Mouse (Mus musculus): ENCODE data around the gene Dlg4. TPM values are rescaled to one million over a fixed set of nuclear protein-coding genes. Genes with fewer than 3 reads are reported as not detected.

Gene Dlg4
- total and polyA plus RNA-seq, 2 experiments = 0.37 to 1.3 TPM

GRCm38 (mm10) chr11:70017199-70017767, 541 bp downstream of the Dlg4 start:
- peaks cover 19% of the 10 kb centered on the region for H3K36me3 ChIP-seq (ENCODE audit: control insufficient read depth, insufficient read depth, low read length)
- DNase-seq (ENCODE audit: extremely low read depth, low read depth, low spot score) = no peak
- H3K27me3 ChIP-seq (ENCODE audit: control insufficient read depth, insufficient read depth, low read length) = no peaks in the 10 kb centered on the region
- no peak overlapping the region for H3K27ac ChIP-seq (replicated peaks; ENCODE audit: insufficient read depth, low read depth, low read length)
- 72% methylated on average over 7 of the region's 7 CpGs for WGBS
- no peak overlapping the region for H3K9ac ChIP-seq (ENCODE audit: low read depth, low read length)
- H3K4me3 ChIP-seq (ENCODE audit: insufficient read depth, low read depth, low read length) = no peak overlapping the region
- H3K79me2 ChIP-seq (ENCODE audit: control insufficient read depth, insufficient read depth, low read length) = peaks cover 16% of the 10 kb centered on the region; the same call in 1 of the 2 replicates
- TF ChIP-seq CTCF (IDR thresholded peaks at IDR 0.05; ENCODE audit: low read depth, low read length) (no peak), POLR2A (IDR thresholded peaks at IDR 0.05; ENCODE audit: extremely low read depth, insufficient read depth, low read length) (no peak)
- peaks cover 8% of the 10 kb centered on the region for H3K4me1 ChIP-seq (ENCODE audit: control insufficient read depth, insufficient read depth, low read length)

DNA sequence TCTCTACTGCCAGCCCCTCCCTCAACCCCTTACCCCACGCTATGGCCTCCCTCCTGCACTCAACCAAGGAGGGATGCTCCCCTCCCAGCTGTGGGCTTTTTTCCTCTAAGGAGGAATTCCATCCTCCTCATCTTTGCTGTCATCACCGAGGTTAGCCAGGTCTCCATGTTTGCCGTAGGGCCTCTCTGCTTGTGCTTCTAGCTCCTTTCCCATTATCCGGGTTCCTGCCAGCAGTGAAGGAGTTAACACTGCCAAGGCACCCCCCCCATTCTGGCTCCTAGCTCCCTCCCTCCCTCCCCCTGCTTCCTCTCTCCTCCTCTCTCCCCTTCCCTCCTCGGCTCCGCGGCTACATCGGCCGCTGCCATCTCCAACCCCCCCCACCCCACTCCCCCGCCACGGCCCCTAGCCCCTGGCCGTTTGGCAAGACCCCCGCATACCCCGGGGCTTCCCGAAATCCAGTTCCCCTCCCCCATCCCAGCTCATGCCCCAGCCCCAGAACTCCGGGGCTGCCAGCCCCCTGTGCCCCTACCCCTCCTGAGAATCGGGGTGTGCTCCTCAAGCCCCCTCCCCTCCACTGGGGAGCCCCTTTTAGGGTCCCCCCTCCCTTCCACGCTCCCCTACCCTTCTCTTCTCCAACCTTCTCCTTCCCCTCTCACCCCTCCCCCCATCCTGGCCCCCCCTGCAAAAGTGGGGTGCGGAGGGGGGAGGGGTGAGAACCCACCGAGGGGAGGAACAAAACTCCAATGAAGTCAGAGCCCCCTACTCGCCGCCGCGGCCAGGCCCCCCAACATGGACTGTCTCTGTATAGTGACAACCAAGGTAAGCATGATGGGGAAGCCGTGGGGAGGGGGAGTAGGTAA, 1.6 kb downstream of the Dlg4 start:
- WGBS = 12% methylated on average over 22 of the region's 25 CpGs
- no peaks in the 10 kb centered on the region for H3K27me3 ChIP-seq (ENCODE audit: control insufficient read depth, insufficient read depth, low read length)
- H3K4me1 ChIP-seq (ENCODE audit: control insufficient read depth, insufficient read depth, low read length) = peaks cover 8% of the 10 kb centered on the region
- peak overlapping the region; percentile 53 for H3K9ac ChIP-seq (ENCODE audit: low read depth, low read length)
- peaks cover 9% of the 10 kb centered on the region; the same call in 1 of the 2 replicates for H3K36me3 ChIP-seq (ENCODE audit: control insufficient read depth, insufficient read depth, low read length)
- H3K79me2 ChIP-seq (ENCODE audit: control insufficient read depth, insufficient read depth, low read length) = peaks cover 15% of the 10 kb centered on the region; the same call in 1 of the 2 replicates
- TF ChIP-seq POLR2A (IDR thresholded peaks at IDR 0.05; ENCODE audit: extremely low read depth, insufficient read depth, low read length) (no peak), CTCF (IDR thresholded peaks at IDR 0.05; ENCODE audit: low read depth, low read length) (no peak)
- no peak overlapping the region for H3K27ac ChIP-seq (replicated peaks; ENCODE audit: insufficient read depth, low read depth, low read length)
- peak overlapping the region; percentile 50 for H3K4me3 ChIP-seq (ENCODE audit: insufficient read depth, low read depth, low read length)
- DNase-seq (ENCODE audit: extremely low read depth, low read depth, low spot score) = no peak

GRCm38 (mm10) chr11:70019495-70020021, 2.8 kb downstream of the Dlg4 start:
- Histone ChIP-seq H3K9ac (ENCODE audit: low read depth, low read length) (no peak overlapping the region), H3K4me1 (ENCODE audit: control insufficient read depth, insufficient read depth, low read length) (no peaks in the 10 kb centered on the region)
- TF ChIP-seq POLR2A (IDR thresholded peaks at IDR 0.05; ENCODE audit: extremely low read depth, insufficient read depth, low read length) (no peak), CTCF (IDR thresholded peaks at IDR 0.05; ENCODE audit: low read depth, low read length) (no peak)

DNA sequence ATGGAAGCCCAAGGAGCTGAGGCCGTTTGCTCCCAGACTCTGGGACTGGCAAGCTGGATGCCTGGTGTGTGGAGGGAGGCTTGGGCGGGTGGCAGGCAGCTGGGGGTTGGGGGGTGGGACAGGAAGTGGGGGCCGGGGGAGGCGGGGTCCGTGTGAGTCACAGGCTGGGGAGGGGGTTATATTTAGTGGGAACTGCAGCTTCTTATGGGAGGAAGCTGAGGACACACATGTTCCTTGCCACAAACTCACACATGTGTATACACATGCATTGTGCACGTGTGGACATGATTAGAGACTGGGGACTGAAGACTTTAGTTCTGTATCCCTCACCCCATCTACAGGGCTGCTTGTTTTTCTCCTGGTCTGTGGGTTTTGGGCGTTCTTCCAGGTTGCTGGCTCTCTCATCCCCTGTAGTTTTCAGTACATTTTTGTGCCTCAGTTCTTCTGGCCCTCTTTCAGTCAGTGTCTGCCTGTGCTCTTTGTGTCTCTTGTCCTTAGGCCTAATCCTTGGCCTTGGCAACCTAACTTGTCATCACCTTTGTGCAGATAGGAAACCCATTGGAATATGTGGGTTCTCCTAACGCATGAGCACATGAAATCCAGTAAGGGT, 3.4 kb downstream of the Dlg4 start:
- H3K79me2 ChIP-seq (ENCODE audit: control insufficient read depth, insufficient read depth, low read length) = no peaks in the 10 kb centered on the region
- no peaks in the 10 kb centered on the region for H3K27me3 ChIP-seq (ENCODE audit: control insufficient read depth, insufficient read depth, low read length)
- WGBS = 44% methylated on average over 8 of the region's 8 CpGs
- no peak overlapping the region for H3K9ac ChIP-seq (ENCODE audit: low read depth, low read length)
- H3K4me3 ChIP-seq (ENCODE audit: insufficient read depth, low read depth, low read length) = no peak overlapping the region
- H3K27ac ChIP-seq (replicated peaks; ENCODE audit: insufficient read depth, low read depth, low read length) = no peak overlapping the region
- TF ChIP-seq CTCF (IDR thresholded peaks at IDR 0.05; ENCODE audit: low read depth, low read length) = no peak
- TF ChIP-seq POLR2A (IDR thresholded peaks at IDR 0.05; ENCODE audit: extremely low read depth, insufficient read depth, low read length) = no peak
- H3K4me1 ChIP-seq (ENCODE audit: control insufficient read depth, insufficient read depth, low read length) = no peaks in the 10 kb centered on the region
- H3K36me3 ChIP-seq (ENCODE audit: control insufficient read depth, insufficient read depth, low read length) = no peaks in the 10 kb centered on the region
- no peak for DNase-seq (ENCODE audit: extremely low read depth, low read depth, low spot score)

More at GRCm38 (mm10) chr11:70019495-70020021, 2.8 kb downstream of the Dlg4 start:
- H3K27ac ChIP-seq (replicated peaks; ENCODE audit: insufficient read depth, low read depth, low read length) = no peak overlapping the region
- WGBS = 81% methylated on average over 2 of the region's 2 CpGs
- no peak for DNase-seq (ENCODE audit: extremely low read depth, low read depth, low spot score)
- no peak overlapping the region for H3K4me3 ChIP-seq (ENCODE audit: insufficient read depth, low read depth, low read length)
- peaks cover 4% of the 10 kb centered on the region; the same call in 1 of the 2 replicates for H3K79me2 ChIP-seq (ENCODE audit: control insufficient read depth, insufficient read depth, low read length)
- no peaks in the 10 kb centered on the region for H3K36me3 ChIP-seq (ENCODE audit: control insufficient read depth, insufficient read depth, low read length)
- no peaks in the 10 kb centered on the region for H3K27me3 ChIP-seq (ENCODE audit: control insufficient read depth, insufficient read depth, low read length)

DNA sequence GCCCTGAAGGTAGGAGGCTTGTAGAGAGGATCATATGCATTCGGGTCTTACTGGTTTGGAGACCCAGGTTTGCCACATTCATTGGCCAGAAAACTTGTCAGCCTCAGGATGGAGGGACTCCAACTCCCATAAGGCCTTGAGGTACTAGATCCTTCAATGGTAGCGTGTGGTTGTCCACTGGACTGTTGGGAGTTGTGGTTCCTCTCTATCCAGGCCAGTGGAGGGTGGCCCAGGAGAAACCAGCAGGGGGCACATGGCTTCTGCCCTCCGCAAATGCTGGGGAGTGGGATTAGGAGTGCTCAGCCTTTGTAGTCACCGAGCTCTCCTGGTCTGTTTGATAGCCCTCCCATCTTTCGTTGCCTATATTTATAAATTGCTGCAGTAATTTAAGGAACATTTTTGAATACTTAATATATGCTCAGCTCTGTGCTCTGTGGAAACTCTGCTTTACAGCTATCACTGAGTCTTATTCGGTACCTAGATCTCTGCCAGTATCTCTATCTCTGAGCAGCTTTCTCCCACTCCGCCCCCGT, 4.1 kb downstream of the Dlg4 start:
- TF ChIP-seq POLR2A (IDR thresholded peaks at IDR 0.05; ENCODE audit: extremely low read depth, insufficient read depth, low read length) (no peak), CTCF (IDR thresholded peaks at IDR 0.05; ENCODE audit: low read depth, low read length) (peak; percentile 76)
- WGBS = under 1% methylated on average over 8 of the region's 8 CpGs
- Histone ChIP-seq H3K79me2 (ENCODE audit: control insufficient read depth, insufficient read depth, low read length) (no peaks in the 10 kb centered on the region), H3K27ac (replicated peaks; ENCODE audit: insufficient read depth, low read depth, low read length) (peak overlapping the region; percentile 33; the same call in 1 of the 2 replicates), H3K9ac (ENCODE audit: low read depth, low read length) (peak overlapping the region; percentile 49), H3K4me1 (ENCODE audit: control insufficient read depth, insufficient read depth, low read length) (no peaks in the 10 kb centered on the region), H3K36me3 (ENCODE audit: control insufficient read depth, insufficient read depth, low read length) (no peaks in the 10 kb centered on the region), H3K27me3 (ENCODE audit: control insufficient read depth, insufficient read depth, low read length) (no peaks in the 10 kb centered on the region), H3K4me3 (ENCODE audit: insufficient read depth, low read depth, low read length) (peak overlapping the region; percentile 87)
- peak; percentile 87 for DNase-seq (ENCODE audit: extremely low read depth, low read depth, low spot score)

Measured in liver, adult 2 months (tissue).